Mouse (Mus musculus) urinary bladder, postnatal 25 days (tissue): ENCODE data around the gene Anxa9.
"Not testable (repeated sequence)": the region's sequence is repeated elsewhere in the genome, so short reads cannot be mapped to it uniquely, and the experiment has no call there.

Experiments used
- DNase-seq: peaks from one replicate; pipeline ENCODE4 v3.0.0; 2022; ENCODE audit warnings: low spot score

Anxa9 gene

DNA sequence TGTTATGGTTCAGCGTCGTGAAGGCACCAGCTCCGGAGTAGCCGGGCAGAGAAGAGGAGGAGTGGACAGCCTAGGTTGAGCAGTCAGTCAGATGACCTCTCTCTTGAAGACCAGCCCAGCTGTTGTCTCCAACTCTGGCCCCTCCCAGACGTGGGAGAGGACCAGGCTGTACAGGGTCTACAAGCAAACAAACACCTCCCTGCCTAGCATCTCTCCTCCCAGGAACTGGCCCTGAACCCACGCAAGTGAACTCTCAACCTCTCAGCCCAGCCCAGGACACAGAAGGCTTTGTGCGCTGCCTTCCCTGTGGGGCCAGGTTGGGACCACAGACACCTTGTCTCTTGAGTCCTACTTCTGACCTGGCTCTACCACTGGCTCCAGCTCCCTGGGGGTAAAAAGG, at the start of gene Anxa9:
Gene Anxa9, minus strand, starts transcription at position 77 of the 400 bp plus-strand sequence.
- no peak for DNase-seq

DNA sequence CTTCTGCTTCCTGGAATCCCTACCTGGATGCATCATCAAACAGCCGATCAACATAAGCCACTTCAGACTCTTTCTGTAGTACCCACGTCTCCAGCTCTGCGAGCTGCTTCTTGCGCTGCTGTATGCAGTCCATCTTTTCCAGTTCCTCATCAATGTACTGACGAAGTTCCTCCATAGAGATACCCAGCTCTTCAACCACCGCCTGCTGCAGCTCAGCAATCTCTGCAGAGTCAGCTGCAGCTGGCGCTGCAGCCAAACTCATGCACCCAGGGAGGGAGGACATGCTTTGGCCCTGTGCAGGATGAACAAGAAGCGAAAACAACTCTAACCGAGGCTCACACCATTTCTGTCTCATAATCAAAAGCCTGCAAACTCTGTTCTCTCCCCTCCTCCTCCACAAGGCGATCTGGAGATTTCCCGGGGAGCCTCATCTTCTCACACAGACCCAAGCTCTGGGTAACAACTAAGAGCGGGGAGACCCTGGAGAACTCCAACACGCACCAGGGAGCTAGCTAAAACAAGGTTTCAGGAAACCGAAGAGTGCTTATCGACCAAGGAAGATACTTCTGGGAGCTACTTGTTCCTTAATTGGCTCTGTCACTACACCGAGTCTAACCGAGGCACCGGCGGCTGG, 49.1 kb upstream of the Anxa9 start:
- DNase-seq, result not testable (repeated sequence)

DNA sequence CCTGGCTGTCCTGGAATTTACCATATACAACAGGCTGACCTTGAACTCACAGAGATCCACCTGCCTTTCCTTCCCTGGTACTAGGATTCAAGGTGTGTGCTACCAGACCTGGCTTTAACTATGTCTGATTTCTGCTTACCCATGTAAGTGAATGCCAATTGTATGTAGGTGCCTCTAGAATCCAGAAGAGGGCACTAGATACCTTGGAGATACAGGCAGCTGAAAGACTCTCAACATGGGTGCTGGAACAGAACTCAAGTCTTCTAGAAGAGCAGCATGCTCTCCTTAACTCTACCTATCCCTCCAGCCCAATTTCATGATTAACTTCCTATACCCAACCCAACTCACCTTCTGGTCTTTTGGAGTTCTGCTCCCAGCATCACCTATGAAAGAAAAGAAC, 42.5 kb upstream of the Anxa9 start:
- no peak for DNase-seq

DNA sequence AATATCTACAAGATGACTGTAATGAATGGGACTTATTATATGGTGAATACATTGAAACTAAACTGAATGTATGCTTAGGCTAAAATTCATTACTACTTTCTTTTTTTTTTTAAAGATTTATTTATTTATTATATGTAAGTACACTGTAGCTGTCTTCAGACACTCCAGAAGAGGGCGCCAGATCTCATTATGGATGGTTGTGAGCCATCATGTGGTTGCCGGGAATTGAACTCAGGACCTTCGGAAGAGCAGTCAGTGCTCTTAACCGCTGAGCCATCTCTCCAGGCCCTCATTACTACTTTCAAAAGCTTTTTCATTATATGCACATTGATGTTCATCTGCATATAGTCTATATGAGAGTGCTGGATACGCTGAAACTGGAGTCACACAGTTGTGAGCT, 41.4 kb upstream of the Anxa9 start:
- not testable (repeated sequence) for DNase-seq

DNA sequence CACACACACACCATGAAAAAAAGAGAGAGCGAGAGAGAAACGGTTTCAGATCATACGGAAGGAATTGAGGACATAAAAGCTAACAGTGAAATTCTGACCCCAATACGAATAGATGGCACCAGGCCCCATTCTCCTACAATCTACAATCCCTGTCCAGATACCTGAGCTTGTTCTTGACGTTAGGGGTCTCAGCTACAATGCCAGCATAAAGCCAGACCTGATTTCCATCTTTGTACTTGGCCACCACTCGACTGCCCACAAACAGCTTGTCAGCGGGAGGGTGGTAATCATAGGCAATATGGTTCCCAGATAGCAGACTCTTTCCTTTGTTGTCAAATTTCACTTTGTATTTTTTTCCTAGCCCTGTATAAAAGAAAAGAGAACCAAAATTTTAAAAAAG, 39.5 kb upstream of the Anxa9 start:
- DNase-seq, result no peak

DNA sequence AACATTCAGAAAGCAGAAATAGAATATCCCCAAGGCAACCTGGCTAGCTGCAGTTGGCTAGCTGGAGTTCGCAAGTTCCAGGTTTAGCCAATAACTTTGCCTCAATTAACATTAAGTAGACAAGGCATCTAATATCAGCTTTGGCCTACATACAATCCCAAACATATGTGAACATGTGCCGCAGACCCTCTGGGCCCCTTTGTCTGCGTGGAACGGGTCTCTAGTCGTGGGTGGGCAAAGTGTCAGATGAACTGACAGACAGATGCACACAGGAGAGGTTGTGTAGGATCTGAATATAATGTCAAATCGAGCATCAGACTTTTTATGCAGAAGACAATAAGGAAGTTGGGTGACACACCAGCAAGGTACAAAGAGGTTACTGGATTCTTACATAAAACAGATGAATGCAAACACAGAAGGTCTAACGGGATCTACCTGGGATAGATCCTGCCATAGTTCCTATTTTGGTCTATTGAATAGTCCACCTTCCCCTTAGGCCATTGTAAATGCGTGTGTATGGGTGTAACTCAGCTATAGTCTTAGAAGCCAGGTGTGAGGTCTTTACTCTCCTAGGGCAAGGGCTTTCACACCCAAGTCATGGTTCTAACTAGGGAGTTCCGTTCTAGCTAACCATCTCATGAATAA, 36.5 kb upstream of the Anxa9 start:
- not testable (repeated sequence) for DNase-seq

DNA sequence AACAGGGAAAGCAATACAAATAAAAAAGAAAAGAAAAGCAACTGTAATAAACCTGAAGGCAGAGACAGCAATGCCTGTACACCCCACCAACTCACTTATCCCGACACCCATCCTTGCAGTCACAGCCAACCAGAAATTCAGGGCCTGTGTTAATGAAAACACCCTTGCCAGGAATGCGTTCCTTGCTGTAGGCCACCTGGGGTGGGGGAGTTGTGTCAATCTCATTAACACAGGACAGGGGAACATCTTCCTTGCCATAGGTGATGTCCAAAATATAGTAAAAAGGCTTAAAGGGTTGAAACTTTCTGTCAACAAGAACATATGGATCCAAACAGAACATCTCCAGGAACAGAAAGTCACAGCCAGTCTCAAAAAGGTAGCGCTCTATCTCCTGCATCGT, 31.3 kb upstream of the Anxa9 start:
- no peak for DNase-seq

DNA sequence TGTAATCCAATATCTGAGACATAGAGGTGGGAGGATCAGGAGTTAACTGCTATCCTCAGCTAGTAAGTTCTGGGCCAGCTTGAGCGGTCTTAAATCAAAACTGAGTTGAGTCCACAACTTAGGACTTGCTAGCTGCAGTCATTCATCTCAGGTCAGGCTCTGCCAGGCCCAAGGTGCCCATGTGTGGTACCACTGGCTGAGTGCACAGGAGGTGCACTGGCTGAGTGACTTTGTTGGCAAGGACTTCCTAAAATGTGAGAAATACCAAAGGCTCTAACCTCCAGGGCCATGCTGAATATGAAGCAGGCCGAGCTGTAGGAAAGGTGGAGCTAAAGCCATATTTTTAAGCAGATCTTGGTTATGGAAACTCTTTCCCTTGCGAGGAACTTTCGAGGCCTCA, 30.4 kb upstream of the Anxa9 start:
- no peak for DNase-seq

DNA sequence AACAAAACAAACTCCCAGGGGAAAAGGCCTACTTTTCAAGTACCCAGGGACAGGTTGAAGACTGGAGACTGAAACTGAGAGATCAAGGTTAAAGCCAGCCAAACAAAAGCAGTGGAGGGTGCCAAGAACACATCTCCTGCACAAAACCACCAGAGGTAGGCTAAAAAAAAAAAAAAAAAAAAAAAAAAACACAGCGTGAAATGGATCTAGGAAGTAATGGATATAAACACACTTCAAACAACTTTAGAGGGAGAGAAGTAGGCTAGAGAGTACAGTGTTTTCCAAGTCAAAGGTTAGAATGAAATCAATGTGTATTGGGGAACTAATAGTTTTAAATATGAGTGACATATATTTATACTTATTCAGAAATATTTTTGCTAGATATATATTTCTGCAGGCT, 24.6 kb upstream of the Anxa9 start:
- DNase-seq, result no peak

DNA sequence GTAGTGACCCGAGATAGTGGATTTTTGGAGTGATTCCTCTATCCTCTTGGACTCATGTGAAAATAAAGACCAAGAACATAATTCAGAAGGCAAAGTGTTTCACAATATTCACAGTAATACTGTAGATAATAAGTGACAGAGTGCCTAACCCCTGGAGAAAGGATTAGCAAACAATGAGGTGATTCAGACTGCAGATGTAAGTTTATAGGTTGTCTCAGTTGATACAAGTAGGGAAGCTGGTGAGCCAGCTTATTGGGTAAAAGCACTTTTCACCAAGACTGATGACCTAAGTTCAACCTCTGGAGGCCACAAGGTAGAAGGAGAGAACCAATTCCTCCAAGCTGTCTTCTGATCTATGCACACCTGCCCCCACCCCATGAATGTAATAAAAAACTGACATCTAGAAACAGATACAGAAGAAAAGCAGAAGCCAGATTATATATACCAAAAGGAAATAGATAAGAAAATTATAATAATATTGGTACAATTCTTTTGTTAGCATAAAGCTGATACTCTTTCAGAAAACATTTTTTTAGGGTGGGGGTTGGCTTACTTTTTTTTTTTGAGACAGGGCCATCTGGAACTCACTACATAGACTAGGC, 21.9 kb upstream of the Anxa9 start:
- no peak for DNase-seq

DNA sequence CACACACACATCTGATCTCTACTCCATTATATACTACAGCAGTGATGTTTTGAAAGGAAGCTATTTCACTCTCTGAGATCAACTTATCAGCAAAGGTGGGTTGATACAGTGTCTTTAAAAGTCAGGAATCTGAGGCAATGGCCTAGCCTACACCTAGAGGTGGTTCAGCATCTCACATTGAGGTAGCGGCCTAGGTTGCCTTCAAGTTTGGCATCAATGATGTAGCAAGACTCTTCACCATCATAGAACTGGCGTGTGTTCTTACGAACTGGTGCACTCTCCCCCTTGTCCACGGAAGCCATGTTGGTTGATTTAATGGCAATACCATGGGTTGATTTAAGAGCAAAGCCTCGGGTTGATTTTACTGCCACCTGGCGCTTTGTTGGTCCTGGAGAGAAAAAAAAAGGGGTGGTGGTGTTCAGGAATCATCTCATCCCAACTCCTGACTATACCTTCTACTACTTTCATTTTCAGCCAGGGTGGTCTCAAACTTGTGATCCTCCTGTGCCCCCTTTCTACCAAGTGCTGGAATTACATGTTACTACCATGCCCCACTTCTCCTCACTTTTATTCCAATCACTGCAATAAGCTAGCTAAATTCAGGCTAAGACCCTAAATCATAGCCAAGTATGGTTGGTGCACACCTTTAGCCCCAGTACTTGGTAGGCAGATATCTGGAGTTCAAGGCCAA, 17.6 kb upstream of the Anxa9 start:
- no peak for DNase-seq

DNA sequence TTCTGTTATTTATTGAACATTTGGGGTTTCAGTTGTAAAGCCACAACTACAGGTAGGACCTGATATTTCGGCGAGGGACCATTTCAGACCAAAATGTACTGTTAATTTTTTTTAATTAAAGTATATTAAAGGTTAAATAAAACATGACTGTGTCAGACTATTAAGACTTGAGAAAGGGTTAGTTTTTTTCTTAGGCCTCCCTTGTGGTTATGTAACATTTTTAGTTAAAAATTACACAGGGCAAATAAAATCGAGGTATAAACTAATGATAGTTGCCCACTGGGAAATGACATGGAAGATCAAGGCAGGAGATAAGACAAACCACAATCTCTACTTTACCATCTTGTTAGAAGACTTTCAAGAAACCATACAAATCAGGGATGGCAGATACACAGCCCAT, 16.5 kb upstream of the Anxa9 start:
- DNase-seq, result no peak

DNA sequence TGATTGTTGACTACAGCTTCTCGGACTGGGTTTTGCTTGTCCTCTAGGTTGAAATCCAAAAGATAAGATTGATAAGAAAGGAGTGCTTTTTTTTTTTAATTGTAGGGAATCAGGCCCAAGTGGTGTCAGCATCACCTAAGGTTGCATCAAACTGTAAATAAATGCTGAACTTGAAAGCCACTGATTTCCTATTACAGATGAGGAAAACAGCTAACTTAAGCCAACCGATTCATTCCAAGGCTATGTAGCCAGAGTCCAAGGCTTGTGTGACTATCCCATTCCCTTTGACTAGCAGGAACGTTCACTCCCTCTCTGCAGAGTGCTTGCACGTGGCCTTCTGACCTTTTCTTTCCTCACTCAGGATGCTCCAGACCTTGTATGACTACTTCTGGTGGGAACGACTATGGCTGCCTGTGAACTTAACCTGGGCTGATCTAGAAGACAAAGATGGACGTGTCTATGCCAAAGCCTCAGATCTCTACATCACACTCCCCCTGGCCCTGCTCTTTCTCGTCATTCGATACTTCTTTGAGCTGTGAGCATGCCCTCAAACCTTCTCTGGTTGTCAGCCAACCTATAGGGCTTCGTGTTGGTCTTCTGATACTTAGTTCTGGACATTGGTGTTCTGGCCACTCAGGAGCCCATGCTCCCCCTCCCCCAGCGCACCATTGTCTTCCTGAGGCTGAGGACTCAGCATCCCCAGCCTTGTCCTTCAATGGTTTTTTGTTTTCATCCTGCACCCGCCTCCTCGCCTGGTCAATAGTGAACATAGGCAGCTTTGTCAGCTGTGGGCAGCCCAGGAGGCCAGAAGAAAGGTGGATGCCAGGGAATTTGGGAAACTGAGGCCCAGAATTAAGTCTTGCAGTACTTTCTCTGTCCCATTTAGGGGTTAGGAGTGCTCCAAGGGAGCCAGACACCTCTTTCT, 13.0 kb upstream of the Anxa9 start:
- no peak for DNase-seq

DNA sequence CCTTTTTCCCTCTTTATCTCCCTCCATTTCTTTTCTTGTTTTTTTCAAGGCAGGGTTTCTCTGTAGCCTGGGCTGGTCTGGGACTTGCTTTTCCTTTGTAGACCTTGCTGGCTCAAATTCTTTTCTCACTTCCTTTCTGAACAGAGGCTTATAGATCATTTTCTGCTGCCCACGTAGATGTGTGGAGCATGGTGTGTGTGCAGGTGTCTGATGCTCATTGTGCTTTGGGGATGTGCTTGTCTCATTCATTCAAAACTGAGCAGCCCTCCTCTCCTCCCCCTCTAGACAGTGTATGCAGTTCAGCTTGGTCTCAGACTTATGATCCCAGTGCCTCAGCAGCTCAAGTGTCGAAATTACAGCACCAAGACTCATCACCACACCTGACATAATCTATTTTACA, 12.1 kb upstream of the Anxa9 start:
- no peak for DNase-seq

DNA sequence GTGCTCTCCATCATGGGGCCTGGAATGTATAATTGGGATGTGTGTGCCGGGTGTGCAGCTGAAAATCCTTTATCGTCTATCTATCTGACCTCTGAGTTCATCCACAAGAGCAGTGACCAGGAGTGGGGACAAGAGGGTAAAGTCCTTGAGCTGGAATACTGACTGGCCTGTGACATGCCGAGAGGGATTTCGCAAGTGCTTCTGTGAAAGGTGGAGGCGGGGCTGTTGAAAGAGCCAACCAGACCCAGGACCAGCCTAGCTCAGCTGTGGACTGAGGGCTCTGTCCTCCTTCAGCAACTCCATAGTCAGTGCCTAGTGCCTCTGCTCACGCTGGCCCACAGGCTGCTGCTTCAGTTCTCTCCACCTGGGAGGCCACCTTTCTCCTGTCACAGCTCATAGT, 11.6 kb upstream of the Anxa9 start:
- no peak for DNase-seq

DNA sequence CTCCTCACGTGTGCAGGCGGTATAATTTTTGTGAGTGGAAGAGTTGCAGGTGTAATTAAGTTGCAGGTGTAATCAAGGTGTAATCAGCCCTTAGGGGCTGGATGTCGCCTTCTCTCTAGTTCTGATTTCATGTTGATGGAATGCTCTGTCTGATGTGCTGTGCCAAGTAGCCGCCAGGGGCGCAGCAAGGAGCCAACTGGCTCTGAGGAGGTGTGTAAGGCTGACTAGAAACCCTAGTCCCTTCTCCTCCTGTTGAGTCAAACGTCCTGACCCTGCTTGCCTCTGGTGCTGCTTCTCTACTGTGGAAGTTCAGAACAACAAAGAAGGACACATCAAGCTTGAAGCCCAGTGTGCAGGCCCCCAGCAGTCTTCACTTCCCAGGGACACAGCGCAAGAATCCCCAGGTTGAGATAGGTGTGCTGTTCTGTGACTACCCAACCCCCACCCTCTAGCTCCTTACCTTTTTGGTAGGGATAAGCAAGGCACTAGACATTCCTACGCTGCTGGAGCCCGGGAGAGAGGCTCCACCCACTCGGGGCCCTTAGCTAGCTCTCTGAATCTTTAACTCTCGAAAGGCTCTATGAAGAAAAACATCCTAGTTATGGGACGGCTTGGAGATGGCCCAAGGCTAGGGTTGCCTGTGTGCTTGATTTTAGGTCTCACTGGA, 10.6 kb upstream of the Anxa9 start:
- DNase-seq, result peak; percentile 42

DNA sequence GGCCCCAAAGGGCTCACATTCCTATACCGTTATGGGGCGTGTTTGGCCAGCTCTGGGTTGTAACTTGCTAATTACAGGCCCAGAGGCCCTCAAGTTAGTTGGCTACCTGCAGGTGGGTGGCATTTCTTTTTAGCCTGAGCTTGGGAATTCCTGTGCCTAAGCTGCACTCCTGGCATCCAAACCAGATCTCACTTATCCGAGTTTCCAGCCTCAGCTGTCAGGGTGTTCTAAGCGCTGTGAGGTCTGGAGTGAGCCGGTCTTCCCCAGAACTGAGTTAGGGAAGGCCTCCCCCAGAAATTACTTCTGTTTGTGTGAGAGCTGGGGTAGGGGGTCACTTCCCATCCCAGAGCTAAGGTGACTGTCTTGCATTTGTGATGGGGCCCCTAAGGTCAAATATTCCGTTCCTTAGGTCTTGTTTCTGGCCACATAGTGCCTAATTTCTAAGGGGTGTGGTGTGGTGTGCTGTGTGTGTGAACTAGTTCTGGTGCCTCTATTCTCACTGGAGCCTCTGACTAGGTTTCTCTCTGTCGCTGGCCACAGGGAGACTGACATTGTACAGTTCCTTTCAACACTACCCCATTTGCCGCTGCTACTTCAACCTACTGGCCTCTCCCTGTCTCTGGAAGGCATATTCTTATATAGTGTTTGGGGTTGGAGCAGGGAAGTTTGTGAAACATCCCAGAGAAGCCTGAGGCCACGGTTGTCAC, 9.0 kb upstream of the Anxa9 start:
- DNase-seq, result no peak

DNA sequence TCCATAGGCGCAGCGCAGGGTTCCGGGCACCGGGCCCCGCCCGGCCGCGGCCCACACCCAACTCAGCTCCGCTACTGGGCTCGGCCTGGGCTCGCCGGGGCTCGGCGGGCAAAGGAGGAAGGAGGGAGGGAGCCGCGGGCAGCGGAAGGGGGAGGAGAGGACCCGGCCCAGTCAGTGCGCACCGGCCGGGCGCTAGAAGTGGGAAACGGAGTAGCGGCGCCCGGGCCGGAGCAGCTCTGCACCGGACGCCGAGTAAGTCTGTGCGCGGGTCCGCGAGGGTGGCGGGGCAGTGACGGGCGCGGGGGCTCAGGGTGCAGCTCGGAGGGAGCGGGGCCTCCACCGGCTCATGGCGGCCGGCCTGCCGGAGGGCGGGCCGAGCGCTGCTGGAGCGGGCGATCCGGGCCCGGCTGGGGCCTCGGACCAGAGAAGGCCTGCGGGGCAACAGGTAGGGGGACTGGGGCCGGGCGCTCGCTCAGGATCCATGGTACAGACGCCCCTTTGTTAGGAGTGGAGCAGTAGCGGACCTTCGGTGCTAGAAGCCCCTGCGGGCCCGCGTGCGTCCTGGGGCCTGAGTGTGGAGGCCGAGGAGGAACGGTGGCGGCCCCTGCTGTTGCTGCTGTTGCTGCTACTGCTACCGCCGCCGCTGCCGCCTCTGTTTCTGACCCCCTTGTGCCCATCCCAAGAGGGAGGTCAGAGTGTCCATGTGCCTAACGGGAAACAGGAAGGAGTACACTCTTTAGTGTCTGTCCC, 8.3 kb upstream of the Anxa9 start:
- DNase-seq, result peak; percentile 91

DNA sequence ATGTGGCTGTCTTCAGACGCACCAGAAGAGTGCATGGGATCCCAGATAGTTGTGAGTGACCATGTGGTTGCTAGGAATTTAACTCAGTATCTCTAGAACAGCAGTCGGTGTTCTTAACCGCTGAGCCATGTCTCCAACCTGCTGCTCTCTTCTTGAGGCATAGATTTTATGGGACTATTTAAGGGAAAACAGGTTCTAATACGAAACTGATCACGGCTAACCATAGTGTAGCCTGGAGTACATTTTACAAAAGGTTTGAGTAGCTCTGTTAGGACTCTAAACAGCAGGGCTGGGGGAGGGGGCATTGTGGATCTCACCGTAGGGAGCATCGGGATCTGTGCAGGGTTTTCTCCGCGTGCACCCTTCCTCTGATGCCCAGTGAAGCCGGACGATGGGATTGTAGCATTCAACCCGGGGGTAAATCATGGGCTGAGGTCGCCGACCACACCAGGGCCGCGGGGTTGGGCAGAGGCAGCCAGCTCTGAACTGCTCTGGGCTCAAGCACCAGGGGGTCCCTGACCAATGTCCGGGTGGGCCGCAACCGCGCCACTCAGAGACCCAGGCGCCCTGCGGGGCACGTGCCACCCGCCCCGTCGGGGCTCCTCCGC, 7.6 kb upstream of the Anxa9 start, which contains the start of gene Cers2:
Gene Cers2, plus strand, starts transcription at position 306 of the 608 bp plus-strand sequence.
- no peak for DNase-seq

DNA sequence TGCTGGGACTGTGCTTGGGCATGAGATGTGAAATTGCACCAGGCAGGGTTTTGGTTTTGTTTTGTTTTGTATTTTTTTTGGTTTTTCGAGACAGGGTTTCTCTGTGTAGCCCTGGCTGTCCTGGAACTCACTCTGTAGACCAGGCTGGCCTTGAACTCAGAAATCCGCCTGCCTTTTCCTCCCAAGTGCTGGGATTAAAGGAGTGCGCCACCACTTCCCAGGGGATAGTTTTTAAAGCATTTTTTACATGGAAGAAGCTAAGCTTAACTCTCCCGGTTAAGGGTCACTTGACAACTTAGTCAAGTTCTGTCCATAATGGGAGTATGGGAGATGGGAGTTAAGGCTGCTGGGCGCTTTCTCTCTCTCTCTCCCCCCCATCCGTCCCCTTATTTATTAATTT, 7.1 kb upstream of the Anxa9 start:
- no peak for DNase-seq
